Mouse (Mus musculus) C2C12 (cell line): ENCODE data around the gene Arih1. TPM values are rescaled to one million over a fixed set of nuclear protein-coding genes. Genes with fewer than 3 reads are reported as not detected.

Experiments used
- H3K27me3 ChIP-seq: one replicate; pipeline ENCODE4 v1.6.1; 2011; ENCODE audit not compliant: control insufficient read depth, insufficient read depth, insufficient read length
- H3K36me3 ChIP-seq: one replicate; pipeline ENCODE4 v1.6.1; 2011; ENCODE audit not compliant: control insufficient read depth, insufficient read depth
- H3K4me3 ChIP-seq: one replicate; pipeline ENCODE4 v1.5.1; 2011; ENCODE audit warnings: mild to moderate bottlenecking, control low read depth; ENCODE audit not compliant: poor library complexity, insufficient read depth, severe bottlenecking
- H3K79me2 ChIP-seq: one replicate; pipeline ENCODE4 v1.6.1; 2011; ENCODE audit not compliant: control insufficient read depth, insufficient read depth
- H3K79me3 ChIP-seq: one replicate; pipeline ENCODE4 v1.6.1; 2011; ENCODE audit warnings: low read depth, control low read depth
- H3ac ChIP-seq: one replicate; pipeline ENCODE3; 2011; ENCODE audit warnings: low read depth; ENCODE audit not compliant: control insufficient read depth, insufficient read length
- CEBPB ChIP-seq: IDR thresholded peaks from one replicate; pipeline ENCODE4 v1.6.1; 2011; ENCODE audit warnings: low read depth, mild to moderate bottlenecking, control low read depth, moderate library complexity
- CTCF ChIP-seq: IDR thresholded peaks from one replicate; pipeline ENCODE4 v1.5.1; 2011; ENCODE audit not compliant: control insufficient read depth, insufficient read depth, insufficient read length
- FOSL1 ChIP-seq: IDR thresholded peaks from one replicate; pipeline ENCODE4 v1.8.0; 2011; ENCODE audit warnings: mild to moderate bottlenecking, low read length; ENCODE audit not compliant: poor library complexity, insufficient read depth, severe bottlenecking
- MAX ChIP-seq: IDR thresholded peaks from one replicate; pipeline ENCODE4 v1.6.1; 2011; ENCODE audit warnings: mild to moderate bottlenecking, control low read depth
- MYOD1 ChIP-seq: IDR thresholded peaks from one replicate; pipeline ENCODE4 v1.6.1; 2011; ENCODE audit warnings: low read depth; ENCODE audit not compliant: control insufficient read depth, insufficient read length
- MYOG ChIP-seq: IDR thresholded peaks from one replicate; pipeline ENCODE4 v1.6.1; 2011; ENCODE audit not compliant: control insufficient read depth, insufficient read length; ENCODE audit errors: extremely low read depth
- USF1 ChIP-seq: IDR thresholded peaks from one replicate; pipeline ENCODE4 v1.6.1; 2011; ENCODE audit warnings: low read depth, mild to moderate bottlenecking, control low read depth, moderate library complexity
- polyA plus RNA-seq: library from polyadenylated mRNA; unstranded; fragments of >200 nt; fragmentation: generic; extraction: Trizol; gene quantifications from one replicate; pipeline ENCODE4 v1.2.1, GENCODE M21; 2012; ENCODE audit warnings: missing spikeins

Arih1 gene
- polyA plus RNA-seq, 1 experiment, result 25.4 TPM

DNA sequence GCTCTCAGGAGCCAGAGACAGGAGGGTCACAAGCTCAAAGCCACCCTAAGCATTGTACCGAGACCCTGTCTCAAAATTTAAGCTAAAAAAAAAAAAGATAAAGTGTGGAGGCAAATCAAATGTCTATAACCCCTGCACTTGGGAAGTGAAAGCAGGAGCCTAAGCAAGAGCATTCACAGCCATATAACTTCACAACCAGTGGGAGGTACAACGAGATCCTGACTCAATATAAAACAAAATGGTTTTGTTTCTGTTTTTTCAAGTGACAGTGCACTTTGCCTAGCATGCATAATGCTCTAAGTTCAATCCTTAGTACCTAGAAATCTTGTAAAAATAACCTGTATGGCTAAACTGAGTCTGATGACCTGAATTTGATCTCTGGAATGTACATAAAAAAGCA is 9.8 kb downstream of the Arih1 start:
- H3K79me2 ChIP-seq, result peaks cover 100% of the 10 kb centered on the region
- peaks cover 21% of the 10 kb centered on the region for H3K36me3 ChIP-seq
- no peaks in the 10 kb centered on the region for H3K27me3 ChIP-seq

DNA sequence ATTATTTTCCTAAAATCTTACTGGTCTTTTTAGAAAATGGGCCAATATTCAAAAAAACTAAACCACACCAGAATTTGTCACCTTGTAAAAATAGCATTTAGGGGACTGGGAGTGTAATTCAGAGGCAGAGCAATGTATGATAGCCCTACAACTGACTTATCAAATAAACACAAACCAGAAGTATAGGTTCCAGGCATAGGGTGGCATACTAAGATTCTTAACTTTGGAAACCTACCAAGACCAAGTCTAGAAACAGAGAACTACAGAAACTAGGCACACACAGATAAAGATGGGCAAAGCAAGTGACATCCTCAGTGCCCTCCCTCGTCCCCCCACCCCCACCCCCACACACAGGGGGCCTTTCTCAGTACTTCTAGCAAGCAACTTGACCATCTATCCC is 11.6 kb downstream of the Arih1 start:
- Histone ChIP-seq H3K4me3 (no peak overlapping the region), H3K36me3 (peaks cover 16% of the 10 kb centered on the region), H3K27me3 (no peaks in the 10 kb centered on the region), H3K79me2 (peaks cover 100% of the 10 kb centered on the region), H3K79me3 (peaks cover 97% of the 10 kb centered on the region), H3ac (no peak overlapping the region)
- no peak for TF ChIP-seq FOSL1
- TF ChIP-seq USF1, result no peak
- no peak for TF ChIP-seq MAX
- TF ChIP-seq CEBPB, result no peak
- no peak for TF ChIP-seq MYOD1
- TF ChIP-seq CTCF, result no peak
- no peak for TF ChIP-seq MYOG

More for the DNA sequence above, 9.8 kb downstream of the Arih1 start:
- H3ac ChIP-seq, result no peak overlapping the region
- no peak overlapping the region for H3K4me3 ChIP-seq
- peaks cover 99% of the 10 kb centered on the region for H3K79me3 ChIP-seq
- no peak for TF ChIP-seq MYOG
- no peak for TF ChIP-seq USF1
- no peak for TF ChIP-seq FOSL1
- no peak for TF ChIP-seq CEBPB
- no peak for TF ChIP-seq MYOD1
- TF ChIP-seq CTCF, result no peak
- no peak for TF ChIP-seq MAX

- no peak overlapping the region for H3K4me3 ChIP-seq
- TF ChIP-seq MYOD1 (no peak), FOSL1 (no peak), USF1 (no peak), MYOG (no peak)
- peaks cover 95% of the 10 kb centered on the region for H3K79me3 ChIP-seq
- no peak overlapping the region for H3ac ChIP-seq
- H3K27me3 ChIP-seq, result no peaks in the 10 kb centered on the region
- peaks cover 100% of the 10 kb centered on the region for H3K79me2 ChIP-seq
- peaks cover 16% of the 10 kb centered on the region for H3K36me3 ChIP-seq
Observed at GRCm38 (mm10) chr9:59473171-59473570, 13.2 kb downstream of the Arih1 start.

DNA sequence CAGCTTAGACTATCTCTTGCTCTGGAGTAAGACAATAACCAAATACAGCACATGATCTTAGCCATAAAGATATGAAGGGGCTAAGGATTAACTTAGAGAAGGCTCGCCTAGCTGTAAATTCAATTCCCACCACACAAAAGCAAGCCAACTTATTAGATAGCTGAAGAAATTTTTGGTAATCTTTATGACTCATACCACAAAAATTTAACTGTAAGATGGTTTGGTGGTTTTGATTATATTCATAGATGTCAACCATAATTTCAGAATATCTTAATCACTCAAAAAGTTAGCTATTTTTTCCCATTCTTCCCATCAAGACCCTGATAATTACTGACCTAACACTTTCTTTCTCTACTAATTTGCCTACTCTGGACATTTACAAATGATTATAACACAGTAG is 17.0 kb downstream of the Arih1 start:
- Histone ChIP-seq H3K79me2 (peaks cover 100% of the 10 kb centered on the region), H3K79me3 (peaks cover 95% of the 10 kb centered on the region), H3K36me3 (peaks cover 15% of the 10 kb centered on the region), H3ac (no peak overlapping the region), H3K27me3 (no peaks in the 10 kb centered on the region), H3K4me3 (no peak overlapping the region)
- TF ChIP-seq FOSL1, result no peak
- no peak for TF ChIP-seq MYOD1
- TF ChIP-seq USF1, result peak; percentile 68

- H3K4me3 ChIP-seq, result no peak overlapping the region
- H3K79me2 ChIP-seq, result peaks cover 100% of the 10 kb centered on the region
- TF ChIP-seq CEBPB (no peak), MYOD1 (no peak), CTCF (no peak), FOSL1 (no peak), MYOG (no peak), MAX (no peak), USF1 (no peak)
- peaks cover 99% of the 10 kb centered on the region for H3K79me3 ChIP-seq
- H3K27me3 ChIP-seq, result no peaks in the 10 kb centered on the region
- peaks cover 11% of the 10 kb centered on the region for H3K36me3 ChIP-seq
- H3ac ChIP-seq, result no peak overlapping the region
Observed at GRCm38 (mm10) chr9:59464293-59464692, 22.1 kb downstream of the Arih1 start.

- Histone ChIP-seq H3K79me3 (peaks cover 91% of the 10 kb centered on the region), H3K36me3 (peaks cover 19% of the 10 kb centered on the region), H3K4me3 (no peak overlapping the region), H3K79me2 (peaks cover 100% of the 10 kb centered on the region), H3K27me3 (no peaks in the 10 kb centered on the region), H3ac (no peak overlapping the region)
- TF ChIP-seq USF1, result no peak
- no peak for TF ChIP-seq FOSL1
- TF ChIP-seq MYOD1, result no peak
- TF ChIP-seq CTCF, result no peak
- no peak for TF ChIP-seq CEBPB
- no peak for TF ChIP-seq MAX
- no peak for TF ChIP-seq MYOG
Observed at GRCm38 (mm10) chr9:59458997-59459510, 27.4 kb downstream of the Arih1 start.
